Mouse (Mus musculus) lung, postnatal 0 days (tissue): ENCODE measurements around the gene Ldb3. TPM values are rescaled to one million over a fixed set of nuclear protein-coding genes. Genes with fewer than 3 reads are reported as not detected.

Experiments used
- ATAC-seq: fragments of 200-750 bp; cut with Nextera tagmentation; 2 replicates; pipeline ENCODE4 v1.8.0; 2017; ENCODE audit warnings: moderate library complexity
- DNase-seq: peaks from one replicate; pipeline ENCODE4 v3.0.0-alpha.2; 2016; ENCODE audit warnings: low spot score
- H3K27ac ChIP-seq: fragments of 300-500 bp; sonication (generic); 2 replicates; pipeline ENCODE4 v1.5.1; 2014; ENCODE audit warnings: antibody characterized with exemption, mild to moderate bottlenecking, low read length, mixed read lengths
- H3K27me3 ChIP-seq: fragments of 300-500 bp; sonication (generic); replicated peaks from 2 replicates; pipeline ENCODE4 v1.6.1; 2014; ENCODE audit warnings: low read length, mixed read lengths; ENCODE audit not compliant: insufficient read depth
- H3K36me3 ChIP-seq: fragments of 300-500 bp; sonication (generic); 2 replicates; pipeline ENCODE4 v1.6.1; 2014; ENCODE audit warnings: low read length, mixed read lengths; ENCODE audit not compliant: insufficient read depth
- H3K4me1 ChIP-seq: fragments of 300-500 bp; sonication (generic); 2 replicates; pipeline ENCODE4 v1.6.1; 2014; ENCODE audit warnings: antibody characterized with exemption, low read depth, low read length, mixed read lengths; ENCODE audit not compliant: insufficient read depth
- H3K4me2 ChIP-seq: fragments of 300-500 bp; sonication (generic); replicated peaks from 2 replicates; pipeline ENCODE4 v1.6.1; 2014; ENCODE audit warnings: low read depth, mild to moderate bottlenecking, low read length, moderate library complexity, mixed read lengths
- H3K4me3 ChIP-seq: fragments of 300-500 bp; sonication (generic); 2 replicates; pipeline ENCODE4 v1.5.1; 2014; ENCODE audit warnings: low read depth, low read length
- H3K9ac ChIP-seq: fragments of 300-500 bp; sonication (generic); replicated peaks from 2 replicates; pipeline ENCODE4 v1.6.1; 2014; ENCODE audit warnings: low read depth, mild to moderate bottlenecking
- H3K9me3 ChIP-seq: fragments of 300-500 bp; sonication (generic); 2 replicates; pipeline ENCODE4 v1.6.1; 2016; ENCODE audit warnings: low read length, mixed read lengths
- CTCF ChIP-seq: IDR thresholded peaks from 2 replicates; pipeline ENCODE4 v1.5.1; 2016; ENCODE audit warnings: antibody characterized with exemption, mild to moderate bottlenecking
- EP300 ChIP-seq: IDR thresholded peaks from 2 replicates; pipeline ENCODE4 v1.6.1; 2016; ENCODE audit warnings: antibody characterized with exemption, mild to moderate bottlenecking, control low read depth
- WGBS: fragments of 180-500 bp; shearing (Covaris S2); extraction: QIAGEN DNeasy Blood & Tissue Kit; methylation state at CpG from one replicate; pipeline ENCODE4 v1.1.7; 2014; 5-methylcytosine and 5-hydroxymethylcytosine counted together
- polyA plus RNA-seq: library from polyadenylated mRNA; unstranded; fragments of >200 nt; fragmentation: Nextera tagmentation; extraction: Ambion mirVana; gene quantifications from 2 replicates; pipeline ENCODE4 v1.2.1, GENCODE M21; 2015

Gene Ldb3
- polyA plus RNA-seq, 1 experiment from 2014 or later, result 2.6 TPM

- ATAC-seq (no peak), DNase-seq (no peak)
- Histone ChIP-seq H3K27me3 (no peaks in the 10 kb centered on the region; the same call in 1 of the 2 replicates), H3K4me1 (no peaks in the 10 kb centered on the region), H3K9me3 (no peaks in the 10 kb centered on the region), H3K4me2 (no peak overlapping the region), H3K36me3 (no peaks in the 10 kb centered on the region), H3K27ac (no peak overlapping the region), H3K9ac (no peak overlapping the region), H3K4me3 (no peak overlapping the region)
- 87% methylated on average over 7 of the region's 7 CpGs for WGBS
- TF ChIP-seq CTCF (no peak), EP300 (no peak)
These were observed 22.0 kb downstream of the Ldb3 start for GRCm38 (mm10) chr14:34566530-34566929.

- H3K4me2 ChIP-seq, result no peak overlapping the region
- no peak overlapping the region for H3K4me3 ChIP-seq
- H3K27me3 ChIP-seq, result no peaks in the 10 kb centered on the region; the same call in 1 of the 2 replicates
- peak; percentile 57 for DNase-seq
- no peak overlapping the region for H3K9ac ChIP-seq
- H3K36me3 ChIP-seq, result no peaks in the 10 kb centered on the region
- H3K27ac ChIP-seq, result no peak overlapping the region
- ATAC-seq, result peak; percentile 72
- no peaks in the 10 kb centered on the region for H3K4me1 ChIP-seq
- H3K9me3 ChIP-seq, result no peaks in the 10 kb centered on the region
- TF ChIP-seq EP300 (no peak), CTCF (no peak)
- WGBS, result 57% methylated on average over 17 of the region's 17 CpGs
These were observed 22.8 kb downstream of the Ldb3 start for GRCm38 (mm10) chr14:34565711-34566110.

- H3K36me3 ChIP-seq, result no peaks in the 10 kb centered on the region
- TF ChIP-seq CTCF (no peak), EP300 (no peak)
- 53% methylated on average over 4 of the region's 5 CpGs for whole genome bisulfite sequencing
- no peak overlapping the region for H3K9ac ChIP-seq
- no peaks in the 10 kb centered on the region for H3K9me3 ChIP-seq
- no peak for DNase-seq
- H3K27me3 ChIP-seq, result no peaks in the 10 kb centered on the region; the same call in 1 of the 2 replicates
- H3K4me1 ChIP-seq, result no peaks in the 10 kb centered on the region
- no peak overlapping the region for H3K4me2 ChIP-seq
- no peak overlapping the region for H3K4me3 ChIP-seq
- H3K27ac ChIP-seq, result no peak overlapping the region
- ATAC-seq, result no peak
These were observed 23.8 kb downstream of the Ldb3 start for GRCm38 (mm10) chr14:34564646-34565045.

GRCm38 (mm10) chr14:34562393-34562792 is 26.1 kb downstream of the Ldb3 start:
- Histone ChIP-seq H3K36me3 (no peaks in the 10 kb centered on the region), H3K4me1 (no peaks in the 10 kb centered on the region), H3K27ac (no peak overlapping the region), H3K9me3 (no peaks in the 10 kb centered on the region), H3K9ac (no peak overlapping the region), H3K27me3 (no peaks in the 10 kb centered on the region), H3K4me2 (no peak overlapping the region), H3K4me3 (no peak overlapping the region)
- 10% methylated on average over 2 of the region's 2 CpGs for WGBS
- peak; percentile 30 for DNase-seq
- TF ChIP-seq CTCF (peak; percentile 42; the same call in 1 of the 2 replicates), EP300 (no peak)
- peak; percentile 31; the same call in 1 of the 2 replicates for ATAC-seq

GRCm38 (mm10) chr14:34561647-34562046 is 26.8 kb downstream of the Ldb3 start:
- H3K36me3 ChIP-seq, result no peaks in the 10 kb centered on the region
- no peak overlapping the region for H3K9ac ChIP-seq
- no peaks in the 10 kb centered on the region for H3K9me3 ChIP-seq
- DNase-seq (no peak), ATAC-seq (no peak)
- 80% methylated on average over 8 of the region's 8 CpGs for WGBS
- H3K27me3 ChIP-seq, result no peaks in the 10 kb centered on the region
- H3K4me2 ChIP-seq, result no peak overlapping the region
- no peaks in the 10 kb centered on the region for H3K4me1 ChIP-seq
- H3K4me3 ChIP-seq, result no peak overlapping the region
- no peak overlapping the region for H3K27ac ChIP-seq
- TF ChIP-seq CTCF (no peak), EP300 (no peak)

- Histone ChIP-seq H3K4me3 (no peak overlapping the region), H3K27ac (no peak overlapping the region), H3K9me3 (no peaks in the 10 kb centered on the region), H3K4me2 (no peak overlapping the region), H3K27me3 (no peaks in the 10 kb centered on the region), H3K36me3 (no peaks in the 10 kb centered on the region), H3K9ac (no peak overlapping the region), H3K4me1 (no peaks in the 10 kb centered on the region)
- DNase-seq, result no peak
- no peak for ATAC-seq
- TF ChIP-seq CTCF (no peak), EP300 (no peak)
- WGBS, result 86% methylated on average over 9 of the region's 9 CpGs
These were observed 29.5 kb downstream of the Ldb3 start for GRCm38 (mm10) chr14:34558947-34559346.

- no peaks in the 10 kb centered on the region for H3K4me1 ChIP-seq
- H3K27me3 ChIP-seq, result no peaks in the 10 kb centered on the region
- no peak overlapping the region for H3K4me3 ChIP-seq
- DNase-seq, result no peak
- TF ChIP-seq EP300 (no peak), CTCF (no peak)
- H3K27ac ChIP-seq, result no peak overlapping the region
- no peaks in the 10 kb centered on the region for H3K36me3 ChIP-seq
- ATAC-seq, result no peak
- no peak overlapping the region for H3K9ac ChIP-seq
- no peak overlapping the region for H3K4me2 ChIP-seq
- 68% methylated on average over 13 of the region's 13 CpGs for WGBS
- no peaks in the 10 kb centered on the region for H3K9me3 ChIP-seq
These were observed 33.3 kb downstream of the Ldb3 start for GRCm38 (mm10) chr14:34555211-34555610.
